Mouse (Mus musculus) layer of hippocampus, adult 8-10 months (tissue): ENCODE data around the gene Pkp4. TPM values are rescaled to one million over a fixed set of nuclear protein-coding genes. Genes with fewer than 3 reads are reported as not detected.
A peak's percentile ranks its signal among the peaks of the same experiment; 100 is the strongest.
"Not testable (repeated sequence)": the region's sequence is repeated elsewhere in the genome, so short reads cannot be mapped to it uniquely, and the experiment has no call there.

ENCODE experiments used
- DNase-seq, 2 experiments: peaks; one replicate each; pipeline ENCODE4 v3.0.0; 2022; ENCODE audit warnings: low spot score in 2 of 2
- total RNA-seq, 4 experiments: library from RNA; stranded (reverse); gene quantifications; 2 replicates each; pipeline ENCODE4 v1.2.4; 2022

Pkp4 gene
- total RNA-seq, 4 experiments from 2014 or later = 272 to 325 (median 301) TPM

- DNase-seq = no peak
These were observed 178.3 kb downstream of the Pkp4 start for GRCm38 (mm10) chr2:59338926-59339325.

- DNase-seq = no peak
These were observed 179.3 kb downstream of the Pkp4 start for GRCm38 (mm10) chr2:59339776-59340539.

- no peak for DNase-seq
These were observed 180.2 kb downstream of the Pkp4 start for GRCm38 (mm10) chr2:59340878-59341277.

- DNase-seq = no peak
These were observed 182.1 kb downstream of the Pkp4 start for GRCm38 (mm10) chr2:59342591-59343210.

- DNase-seq = no peak
These were observed 183.2 kb downstream of the Pkp4 start for GRCm38 (mm10) chr2:59343834-59344233.

GRCm38 (mm10) chr2:59344699-59345098 is 184.0 kb downstream of the Pkp4 start:
- no peak for DNase-seq

GRCm38 (mm10) chr2:59345141-59345839 is 184.6 kb downstream of the Pkp4 start:
- no peak for DNase-seq

GRCm38 (mm10) chr2:59346443-59346842 is 185.8 kb downstream of the Pkp4 start:
- peak; percentile 59 to 63 for DNase-seq

- no peak for DNase-seq
These were observed 187.9 kb downstream of the Pkp4 start for GRCm38 (mm10) chr2:59348585-59348984.

GRCm38 (mm10) chr2:59350094-59350493 is 189.4 kb downstream of the Pkp4 start:
- no peak for DNase-seq

- DNase-seq = no peak
These were observed 190.9 kb downstream of the Pkp4 start for GRCm38 (mm10) chr2:59351303-59352099.

GRCm38 (mm10) chr2:59353821-59354220 is 193.2 kb downstream of the Pkp4 start:
- DNase-seq = no peak

- DNase-seq = no peak
These were observed 195.1 kb downstream of the Pkp4 start for GRCm38 (mm10) chr2:59355531-59356289.

- DNase-seq = no peak
These were observed 199.2 kb downstream of the Pkp4 start for GRCm38 (mm10) chr2:59359760-59360342.

- DNase-seq = no peak
These were observed 200.7 kb downstream of the Pkp4 start for GRCm38 (mm10) chr2:59361350-59361780.

GRCm38 (mm10) chr2:59364156-59364842 is 203.6 kb downstream of the Pkp4 start:
- DNase-seq = no peak

- no peak for DNase-seq
These were observed 206.5 kb downstream of the Pkp4 start for GRCm38 (mm10) chr2:59367191-59367590.

GRCm38 (mm10) chr2:59373113-59373512 is 212.5 kb downstream of the Pkp4 start:
- DNase-seq = no peak

- DNase-seq = no peak
These were observed 217.4 kb downstream of the Pkp4 start for GRCm38 (mm10) chr2:59378096-59378495.

GRCm38 (mm10) chr2:59378861-59379260 is 218.2 kb downstream of the Pkp4 start:
- DNase-seq = not testable (repeated sequence)
